Mouse (Mus musculus): Measurements from ENCODE around the gene Zfp82.

Zfp82 gene

DNA sequence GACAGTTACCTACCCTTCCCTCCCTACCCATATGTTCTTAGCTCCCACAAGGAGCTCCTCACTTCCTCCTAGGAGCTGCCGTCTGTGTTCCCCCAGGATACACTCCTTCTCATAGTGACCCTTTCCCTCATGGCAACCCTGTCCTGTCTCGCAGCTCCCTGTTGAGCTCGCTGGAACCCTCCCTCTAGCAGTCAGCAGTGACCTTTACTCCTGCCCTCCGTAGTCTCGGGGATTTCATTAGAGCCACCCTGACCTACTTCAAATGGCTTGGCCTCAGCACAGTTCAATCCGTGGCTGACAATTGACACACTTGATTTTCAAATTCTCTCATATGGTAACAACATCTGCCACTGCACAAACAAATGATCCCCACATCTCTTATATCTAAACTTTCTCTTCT lies 42.0 kb downstream of the Zfp82 start:
- peak overlapping the region; percentile 78 for H3K4me3 ChIP-seq (replicated peaks; ENCODE audit: low read length)
- peaks cover 48% of the 10 kb centered on the region for H3K36me3 ChIP-seq (ENCODE audit: insufficient read depth, low read length)
- no peaks in the 10 kb centered on the region for H3K9me3 ChIP-seq (ENCODE audit: low read length)
- TF ChIP-seq POU5F1 (IDR thresholded peaks at IDR 0.05; ENCODE audit: borderline replicate concordance, low read length) (no peak), CTCF (conservative IDR thresholded peaks at IDR 0.05; ENCODE audit: low read length) (no peak), NANOG (IDR thresholded peaks at IDR 0.05; ENCODE audit: borderline replicate concordance, low read length) (no peak)
- H3K4me1 ChIP-seq (replicated peaks; ENCODE audit: low read depth, low read length), result peaks cover 82% of the 10 kb centered on the region
- H3K27me3 ChIP-seq (ENCODE audit: insufficient read depth, low read length), result no peaks in the 10 kb centered on the region

DNA sequence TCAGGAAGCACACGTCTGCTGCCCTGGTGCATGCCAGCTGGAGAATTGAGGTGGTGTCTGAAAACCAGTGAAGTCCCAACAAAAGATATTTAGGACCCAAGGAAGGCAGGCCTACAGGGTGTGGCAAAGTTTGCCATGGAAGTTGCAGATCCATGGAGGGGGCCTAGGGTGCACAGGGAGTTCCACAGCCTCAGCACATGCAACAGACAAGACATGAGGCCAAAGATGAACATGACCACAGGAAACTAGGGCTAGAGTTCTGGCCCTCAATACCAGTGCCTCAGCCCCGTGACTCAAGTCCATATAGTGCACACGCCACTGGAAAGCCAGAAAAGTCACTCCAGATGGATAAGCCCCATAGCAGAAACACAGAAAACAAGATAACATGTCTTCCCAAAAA lies 44.1 kb downstream of the Zfp82 start:
- H3K4me1 ChIP-seq (replicated peaks; ENCODE audit: low read depth, low read length), result peaks cover 80% of the 10 kb centered on the region
- H3K9me3 ChIP-seq (ENCODE audit: low read length), result no peaks in the 10 kb centered on the region
- H3K27me3 ChIP-seq (ENCODE audit: insufficient read depth, low read length), result no peaks in the 10 kb centered on the region
- no peak overlapping the region for H3K4me3 ChIP-seq (replicated peaks; ENCODE audit: low read length)
- peaks cover 50% of the 10 kb centered on the region for H3K36me3 ChIP-seq (ENCODE audit: insufficient read depth, low read length)
- no peak for TF ChIP-seq NANOG (IDR thresholded peaks at IDR 0.05; ENCODE audit: borderline replicate concordance, low read length)
- TF ChIP-seq POU5F1 (IDR thresholded peaks at IDR 0.05; ENCODE audit: borderline replicate concordance, low read length), result no peak
- TF ChIP-seq CTCF (conservative IDR thresholded peaks at IDR 0.05; ENCODE audit: low read length), result no peak

DNA sequence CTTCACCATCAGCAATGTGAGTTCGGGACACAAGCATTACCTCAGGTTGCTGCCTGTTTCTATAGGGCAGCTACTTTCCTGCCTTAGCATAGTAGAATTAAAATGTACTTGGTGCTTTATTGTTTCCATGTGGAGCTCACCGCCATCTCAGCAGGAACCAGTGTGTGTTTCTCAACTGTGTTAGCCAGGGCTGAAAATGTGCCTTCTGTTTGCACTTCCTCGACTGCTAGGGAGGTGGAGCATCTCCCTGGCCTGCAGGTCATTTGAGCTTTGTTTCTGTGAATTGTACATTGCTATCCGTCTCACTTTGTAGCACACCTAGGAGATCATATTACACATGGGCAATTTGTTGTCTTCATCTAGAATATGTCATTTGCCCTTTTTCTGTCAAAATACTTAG lies 45.4 kb downstream of the Zfp82 start:
- Histone ChIP-seq H3K27me3 (ENCODE audit: insufficient read depth, low read length) (no peaks in the 10 kb centered on the region), H3K9me3 (ENCODE audit: low read length) (no peaks in the 10 kb centered on the region), H3K4me1 (replicated peaks; ENCODE audit: low read depth, low read length) (peaks cover 89% of the 10 kb centered on the region), H3K36me3 (ENCODE audit: insufficient read depth, low read length) (peaks cover 62% of the 10 kb centered on the region), H3K4me3 (replicated peaks; ENCODE audit: low read length) (no peak overlapping the region; the same call in 1 of the 2 replicates)
- no peak for TF ChIP-seq NANOG (IDR thresholded peaks at IDR 0.05; ENCODE audit: borderline replicate concordance, low read length)
- TF ChIP-seq CTCF (conservative IDR thresholded peaks at IDR 0.05; ENCODE audit: low read length), result no peak
- TF ChIP-seq POU5F1 (IDR thresholded peaks at IDR 0.05; ENCODE audit: borderline replicate concordance, low read length), result no peak

DNA sequence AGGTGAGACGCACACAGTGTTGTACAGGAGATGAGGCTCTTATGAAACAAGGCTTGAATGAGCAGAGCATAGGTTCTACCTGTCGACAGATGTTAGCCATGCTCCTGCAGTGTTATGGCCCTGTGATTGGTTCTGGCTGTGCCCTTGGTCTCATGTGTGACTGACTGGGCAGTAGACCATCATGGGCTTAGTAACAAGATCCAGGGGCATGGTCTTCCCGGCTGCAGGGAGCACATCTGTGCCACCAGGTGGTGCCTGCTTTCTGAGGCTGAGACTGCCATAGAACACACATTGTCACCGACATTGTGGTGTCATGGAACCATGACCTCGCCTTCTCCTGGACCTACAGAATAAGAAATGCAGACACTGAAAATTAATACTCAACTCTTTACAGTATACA lies 47.3 kb downstream of the Zfp82 start:
- no peak overlapping the region for H3K4me3 ChIP-seq (replicated peaks; ENCODE audit: low read length)
- H3K36me3 ChIP-seq (ENCODE audit: insufficient read depth, low read length), result peaks cover 82% of the 10 kb centered on the region
- H3K4me1 ChIP-seq (replicated peaks; ENCODE audit: low read depth, low read length), result peaks cover 81% of the 10 kb centered on the region
- TF ChIP-seq POU5F1 (IDR thresholded peaks at IDR 0.05; ENCODE audit: borderline replicate concordance, low read length) (no peak), CTCF (conservative IDR thresholded peaks at IDR 0.05; ENCODE audit: low read length) (no peak), NANOG (IDR thresholded peaks at IDR 0.05; ENCODE audit: borderline replicate concordance, low read length) (no peak)
- H3K9me3 ChIP-seq (ENCODE audit: low read length), result no peaks in the 10 kb centered on the region
- no peaks in the 10 kb centered on the region for H3K27me3 ChIP-seq (ENCODE audit: insufficient read depth, low read length)

DNA sequence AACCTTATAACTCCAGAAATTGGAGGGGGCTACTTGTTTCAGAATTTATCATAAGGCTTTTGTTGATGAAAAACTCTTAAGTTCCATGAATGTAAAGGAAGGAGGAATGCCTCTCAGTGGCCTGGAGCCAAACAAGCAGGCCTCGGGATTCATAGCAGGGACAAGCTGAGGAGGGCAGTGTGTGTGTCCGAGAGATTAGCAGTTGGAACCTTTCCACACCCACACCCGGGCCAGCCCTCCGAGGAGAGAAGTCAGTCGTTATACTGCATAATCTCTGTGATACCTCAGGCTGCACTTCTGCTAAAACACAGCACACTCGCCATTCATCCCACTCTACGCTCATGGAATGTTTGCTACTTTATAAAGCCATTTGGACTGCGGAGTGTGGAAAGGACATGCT lies 48.9 kb downstream of the Zfp82 start:
- TF ChIP-seq POU5F1 (IDR thresholded peaks at IDR 0.05; ENCODE audit: borderline replicate concordance, low read length) (no peak), CTCF (conservative IDR thresholded peaks at IDR 0.05; ENCODE audit: low read length) (no peak)
- H3K36me3 ChIP-seq (ENCODE audit: insufficient read depth, low read length), result peaks cover 97% of the 10 kb centered on the region
- H3K4me1 ChIP-seq (replicated peaks; ENCODE audit: low read depth, low read length), result peaks cover 65% of the 10 kb centered on the region
- no peak overlapping the region for H3K4me3 ChIP-seq (replicated peaks; ENCODE audit: low read length)
- H3K27me3 ChIP-seq (ENCODE audit: insufficient read depth, low read length), result no peaks in the 10 kb centered on the region
- H3K9me3 ChIP-seq (ENCODE audit: low read length), result no peaks in the 10 kb centered on the region

DNA sequence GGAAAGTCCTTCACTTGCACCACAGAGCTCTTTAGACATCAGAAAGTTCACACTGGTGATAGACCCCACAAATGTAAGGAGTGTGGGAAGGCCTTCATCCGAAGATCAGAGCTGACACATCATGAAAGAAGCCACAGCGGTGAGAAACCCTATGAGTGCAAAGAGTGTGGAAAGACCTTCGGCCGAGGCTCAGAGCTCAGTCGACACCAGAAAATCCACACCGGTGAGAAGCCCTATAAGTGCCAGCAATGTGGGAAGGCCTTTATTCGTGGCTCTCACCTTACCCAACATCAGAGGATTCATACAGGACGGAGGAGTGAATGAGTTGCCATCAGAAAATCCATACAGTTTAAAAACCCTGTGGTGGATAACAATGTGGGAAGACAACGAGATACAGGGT lies 49.4 kb downstream of the Zfp82 start:
- peaks cover 98% of the 10 kb centered on the region for H3K36me3 ChIP-seq (ENCODE audit: insufficient read depth, low read length)
- no peak overlapping the region for H3K4me3 ChIP-seq (replicated peaks; ENCODE audit: low read length)
- TF ChIP-seq POU5F1 (IDR thresholded peaks at IDR 0.05; ENCODE audit: borderline replicate concordance, low read length), result no peak
- no peak for TF ChIP-seq CTCF (conservative IDR thresholded peaks at IDR 0.05; ENCODE audit: low read length)
- no peak for TF ChIP-seq NANOG (IDR thresholded peaks at IDR 0.05; ENCODE audit: borderline replicate concordance, low read length)
- H3K4me1 ChIP-seq (replicated peaks; ENCODE audit: low read depth, low read length), result peaks cover 65% of the 10 kb centered on the region
- H3K9me3 ChIP-seq (ENCODE audit: low read length), result no peaks in the 10 kb centered on the region
- H3K27me3 ChIP-seq (ENCODE audit: insufficient read depth, low read length), result no peaks in the 10 kb centered on the region

DNA sequence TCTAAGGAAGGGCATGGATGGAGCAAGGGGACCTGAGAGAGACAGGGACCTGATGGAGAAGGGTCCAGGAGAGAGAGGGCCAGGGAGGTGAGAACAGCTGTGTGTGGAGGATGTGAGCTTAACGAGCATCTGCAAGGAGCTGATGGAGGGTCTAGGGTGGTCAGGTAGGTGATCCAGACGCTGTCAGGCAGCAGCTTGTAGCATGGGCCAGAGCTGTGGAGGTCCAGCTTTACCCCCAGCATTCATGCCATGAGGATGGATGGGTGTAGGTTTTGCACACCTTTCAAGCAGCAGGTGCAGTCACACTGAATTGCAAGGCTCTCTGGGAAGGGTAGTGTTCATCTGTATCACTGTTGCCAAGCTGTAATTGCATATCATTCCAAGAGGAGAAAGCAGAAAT lies 53.2 kb downstream of the Zfp82 start:
- TF ChIP-seq CTCF (conservative IDR thresholded peaks at IDR 0.05; ENCODE audit: low read length) (no peak), NANOG (IDR thresholded peaks at IDR 0.05; ENCODE audit: borderline replicate concordance, low read length) (no peak), POU5F1 (IDR thresholded peaks at IDR 0.05; ENCODE audit: borderline replicate concordance, low read length) (no peak)
- peaks cover 98% of the 10 kb centered on the region for H3K36me3 ChIP-seq (ENCODE audit: insufficient read depth, low read length)
- peaks cover 32% of the 10 kb centered on the region for H3K4me1 ChIP-seq (replicated peaks; ENCODE audit: low read depth, low read length)
- no peaks in the 10 kb centered on the region for H3K27me3 ChIP-seq (ENCODE audit: insufficient read depth, low read length)
- H3K9me3 ChIP-seq (ENCODE audit: low read length), result no peaks in the 10 kb centered on the region
- no peak overlapping the region for H3K4me3 ChIP-seq (replicated peaks; ENCODE audit: low read length)

DNA sequence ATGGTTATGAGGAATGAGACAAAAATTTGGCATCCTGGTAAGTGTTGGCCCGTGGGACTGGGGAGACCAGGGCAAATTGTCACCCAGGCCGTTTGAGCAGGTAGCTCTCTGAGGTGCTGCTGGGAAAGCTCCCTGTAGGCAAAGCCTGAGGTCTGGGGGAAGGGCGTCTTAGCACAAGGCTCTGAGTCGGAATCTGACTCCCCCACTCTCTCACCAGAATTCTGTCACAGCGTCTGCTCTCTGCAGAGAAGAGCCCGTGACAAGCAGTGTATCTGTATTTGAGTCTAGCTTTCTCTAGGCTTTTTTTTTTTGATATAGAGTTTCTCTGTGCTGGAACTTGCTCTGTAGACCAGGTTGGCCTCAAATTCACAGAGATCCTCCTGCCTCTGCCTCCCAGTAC lies 55.5 kb downstream of the Zfp82 start:
- Histone ChIP-seq H3K27me3 (ENCODE audit: insufficient read depth, low read length) (no peaks in the 10 kb centered on the region), H3K36me3 (ENCODE audit: insufficient read depth, low read length) (peaks cover 97% of the 10 kb centered on the region), H3K4me3 (replicated peaks; ENCODE audit: low read length) (no peak overlapping the region), H3K4me1 (replicated peaks; ENCODE audit: low read depth, low read length) (peaks cover 24% of the 10 kb centered on the region), H3K9me3 (ENCODE audit: low read length) (no peaks in the 10 kb centered on the region)
- TF ChIP-seq NANOG (IDR thresholded peaks at IDR 0.05; ENCODE audit: borderline replicate concordance, low read length) (no peak), CTCF (conservative IDR thresholded peaks at IDR 0.05; ENCODE audit: low read length) (no peak), POU5F1 (IDR thresholded peaks at IDR 0.05; ENCODE audit: borderline replicate concordance, low read length) (no peak)

DNA sequence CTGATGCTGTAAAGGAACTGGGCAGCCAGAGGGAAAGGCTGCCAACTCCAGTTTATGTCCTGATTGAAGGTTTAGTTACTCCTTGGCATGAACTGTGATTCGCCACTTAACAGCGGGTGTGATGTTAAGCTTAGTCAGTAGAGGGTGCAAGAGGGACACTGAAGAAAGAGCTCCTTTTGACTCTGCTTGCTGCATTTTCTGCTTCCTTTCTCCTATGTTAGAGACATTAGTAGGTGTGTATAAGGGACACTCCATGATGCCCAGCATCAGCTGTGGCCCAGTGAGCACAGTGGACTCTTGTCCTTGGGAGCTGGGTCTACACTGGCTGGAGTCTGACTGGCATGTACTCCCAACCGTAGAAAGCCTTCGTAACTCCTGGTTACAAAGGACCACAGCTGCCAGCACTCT lies 59.7 kb downstream of the Zfp82 start:
- H3K4me1 ChIP-seq (replicated peaks; ENCODE audit: low read depth, low read length), result peaks cover 46% of the 10 kb centered on the region
- TF ChIP-seq POU5F1 (IDR thresholded peaks at IDR 0.05; ENCODE audit: borderline replicate concordance, low read length) (no peak), CTCF (conservative IDR thresholded peaks at IDR 0.05; ENCODE audit: low read length) (peak; percentile 58)
- no peaks in the 10 kb centered on the region for H3K27me3 ChIP-seq (ENCODE audit: insufficient read depth, low read length)
- H3K9me3 ChIP-seq (ENCODE audit: low read length), result no peaks in the 10 kb centered on the region
- H3K4me3 ChIP-seq (replicated peaks; ENCODE audit: low read length), result no peak overlapping the region
- H3K36me3 ChIP-seq (ENCODE audit: insufficient read depth, low read length), result peaks cover 93% of the 10 kb centered on the region
